Mouse (Mus musculus) 3T3-L1 (cell line): ENCODE measurements at regions not wholly inside any gene's neighbourhood (a gene's known extent, or its start where the extent isn't known, plus 50 kb on each side); places are given as distances from the start of the nearest gene placed in this dataset.
A peak's percentile ranks its signal among the peaks of the same experiment; 100 is the strongest.

Experiments used
- DNase-seq: peaks from one replicate; pipeline ENCODE4 v3.0.0-alpha.2; 2015; ENCODE audit warnings: low read depth, low spot score

DNA sequence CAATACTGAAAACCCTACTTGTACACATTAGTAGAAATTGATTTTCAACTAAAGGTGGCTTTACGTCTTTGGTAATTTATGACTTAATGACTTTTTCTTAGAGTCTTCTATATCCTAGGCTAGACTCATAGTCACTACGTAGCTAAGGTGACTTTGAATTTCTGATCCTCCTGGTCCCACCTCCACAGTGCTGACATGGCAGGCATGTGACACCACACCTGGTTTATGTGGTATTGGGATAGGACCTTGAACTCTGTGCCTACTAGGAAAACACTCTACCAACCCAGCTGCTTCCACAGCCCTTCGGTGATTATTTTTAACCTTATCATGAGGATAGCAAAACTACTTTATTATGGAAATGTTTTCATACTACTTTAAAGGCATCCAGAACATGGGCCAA, 51.5 kb upstream of the D7Ertd443e start:
- DNase-seq: no peak

DNA sequence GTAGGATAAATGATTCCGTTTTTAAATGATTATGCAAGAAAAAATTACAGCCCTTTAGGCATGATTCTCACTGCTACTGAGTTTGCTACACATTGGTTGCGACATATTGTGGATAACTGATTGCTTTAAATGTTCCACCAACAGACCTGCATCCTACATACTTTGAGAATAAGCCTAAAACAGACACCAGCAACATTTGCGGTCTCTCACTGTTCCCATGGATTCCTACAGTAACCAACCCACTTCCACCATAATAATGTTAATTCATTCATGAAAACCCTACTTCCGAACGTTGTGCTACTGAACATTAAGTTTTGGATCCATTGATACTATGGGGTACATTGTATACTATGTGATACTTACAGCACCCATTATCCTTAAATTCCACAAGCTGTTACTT, 53.8 kb upstream of the D7Ertd443e start:
- DNase-seq: no peak

DNA sequence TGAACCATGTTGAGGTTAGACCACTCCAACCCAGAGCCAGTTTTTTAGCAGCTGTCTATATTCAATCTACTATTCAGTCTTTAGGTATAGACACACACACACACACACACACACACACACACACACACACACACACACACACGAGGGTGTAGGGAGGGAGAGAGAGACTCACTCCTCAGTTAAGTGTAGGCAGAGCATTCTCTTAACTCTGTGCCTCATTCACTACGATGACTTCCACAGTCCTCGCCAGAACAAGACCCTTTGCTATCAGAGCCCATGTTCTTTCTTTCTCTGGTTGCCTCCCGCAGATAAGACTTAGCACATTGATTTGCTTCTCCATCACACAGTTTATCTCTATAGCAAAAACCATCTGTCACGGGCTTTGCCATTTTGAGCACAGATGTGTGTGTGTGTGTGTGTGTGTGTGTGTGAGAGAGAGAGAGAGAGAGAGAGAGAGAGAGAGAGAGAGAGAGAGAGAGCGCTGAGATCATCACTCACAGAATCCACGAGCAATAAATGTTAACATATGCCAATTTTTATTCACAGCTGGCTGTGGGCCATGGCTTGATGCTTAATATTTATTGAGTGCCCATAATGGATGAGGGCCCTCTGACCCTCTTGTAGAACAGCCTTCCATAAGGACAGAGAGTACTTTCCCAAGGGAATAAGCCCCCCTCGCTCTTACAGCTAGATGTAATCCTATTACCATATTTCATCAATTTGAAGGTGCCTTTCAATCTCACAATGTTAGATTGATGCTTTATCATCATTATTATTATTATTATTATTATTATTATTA, 59.7 kb upstream of the D7Ertd443e start:
- DNase-seq: no peak

DNA sequence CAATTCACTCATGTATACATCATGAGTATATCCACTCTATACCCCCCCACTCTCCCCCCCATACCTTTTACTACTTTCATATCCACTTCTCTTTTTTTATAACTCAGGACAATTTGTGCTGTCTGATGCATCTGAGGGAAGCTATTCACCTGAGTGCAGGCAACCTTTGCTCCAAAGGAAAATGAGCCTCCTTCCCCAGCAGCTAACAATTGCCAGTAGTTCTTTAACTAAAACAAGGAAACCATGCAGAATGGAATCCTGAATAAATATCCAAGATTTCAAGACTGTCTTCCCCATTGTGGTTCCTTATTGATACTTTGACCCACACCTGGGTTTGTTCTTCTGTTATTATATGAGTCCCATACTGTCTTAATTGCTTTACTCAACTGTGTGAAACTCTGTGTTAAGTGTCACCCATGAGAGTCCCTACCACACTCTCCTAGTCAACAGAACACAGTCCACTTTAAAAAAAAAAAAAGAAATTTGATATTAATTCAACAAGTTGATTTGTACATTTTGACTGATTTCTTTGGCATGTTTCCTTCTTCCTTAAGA, 62.3 kb upstream of the D7Ertd443e start:
- no peak for DNase-seq

DNA sequence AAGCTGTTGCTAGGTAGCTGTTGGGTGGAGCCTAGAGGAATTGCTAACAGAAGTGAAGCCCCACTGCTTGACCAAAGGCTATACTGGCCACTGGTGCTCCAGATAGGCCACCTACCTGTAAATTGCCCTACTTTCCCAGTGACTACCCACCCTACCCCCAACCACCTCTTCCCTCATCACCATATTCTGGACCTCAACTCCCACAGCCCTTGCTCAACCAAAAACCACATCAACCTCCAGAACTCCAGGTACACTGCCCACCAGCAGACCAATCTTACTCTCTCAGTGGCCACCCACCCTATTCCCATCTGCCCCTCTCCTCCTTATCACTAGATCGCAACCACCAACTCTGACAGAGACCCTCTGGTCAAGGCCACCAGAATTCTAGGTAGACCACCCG, 63.4 kb upstream of the D7Ertd443e start:
- no peak for DNase-seq

DNA sequence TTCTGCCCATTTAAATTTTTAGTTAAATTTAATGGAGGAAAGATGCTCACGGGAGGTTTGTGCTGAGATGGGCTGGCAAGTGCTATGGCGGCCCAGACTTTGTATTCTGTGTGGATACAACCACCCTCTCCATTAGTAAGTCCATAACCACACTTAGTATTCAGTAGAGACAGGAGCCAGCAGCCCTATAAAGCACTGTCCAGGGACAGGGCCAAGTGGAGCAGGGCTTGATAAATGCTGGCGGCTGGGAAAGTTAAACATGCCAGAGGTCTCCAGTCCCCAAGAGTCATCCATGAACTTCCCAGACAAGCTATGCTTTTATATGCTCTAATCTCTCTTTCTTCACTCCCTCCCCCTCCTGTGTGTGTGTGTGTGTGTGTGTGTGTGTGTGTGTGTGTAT, 77.2 kb upstream of the D7Ertd443e start:
- no peak for DNase-seq

DNA sequence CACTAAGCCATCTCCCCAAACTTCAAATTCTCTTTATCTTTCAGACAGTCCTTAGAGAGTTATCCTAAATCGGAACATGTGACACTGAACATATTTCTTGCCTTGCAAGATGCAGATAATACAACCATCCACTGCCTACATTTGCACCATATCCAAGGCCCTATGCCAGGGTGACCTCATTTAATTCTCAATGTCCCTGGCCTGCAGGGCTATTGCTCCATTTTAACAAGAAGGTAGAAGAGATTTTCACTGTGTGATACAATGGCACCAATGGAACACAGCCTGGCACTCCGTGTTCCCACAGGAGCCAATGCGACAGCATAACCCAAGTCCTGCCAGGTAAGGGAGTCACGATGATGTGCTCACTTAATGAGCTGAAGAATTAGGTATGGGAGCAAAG, 77.9 kb upstream of the D7Ertd443e start:
- no peak for DNase-seq

DNA sequence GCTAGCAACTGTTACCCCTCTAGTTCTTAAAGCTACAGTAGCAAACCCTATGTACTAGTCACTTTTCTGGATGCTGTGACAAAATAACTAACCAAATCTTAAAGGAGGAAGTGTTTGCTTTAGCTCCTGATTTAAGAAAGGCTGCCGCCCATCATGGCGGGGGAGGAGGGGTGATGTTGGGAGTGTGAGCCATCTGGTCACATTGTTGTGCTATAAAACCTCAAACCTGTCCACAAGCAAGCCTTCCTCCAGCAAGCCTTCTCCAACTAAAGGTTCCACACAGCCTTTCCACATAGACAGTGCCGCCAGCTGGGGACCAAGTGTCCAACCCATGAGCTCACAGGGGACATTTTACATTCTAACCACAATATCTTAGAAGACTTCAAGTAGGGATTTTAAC, 81.8 kb upstream of the D7Ertd443e start:
- DNase-seq: no peak

DNA sequence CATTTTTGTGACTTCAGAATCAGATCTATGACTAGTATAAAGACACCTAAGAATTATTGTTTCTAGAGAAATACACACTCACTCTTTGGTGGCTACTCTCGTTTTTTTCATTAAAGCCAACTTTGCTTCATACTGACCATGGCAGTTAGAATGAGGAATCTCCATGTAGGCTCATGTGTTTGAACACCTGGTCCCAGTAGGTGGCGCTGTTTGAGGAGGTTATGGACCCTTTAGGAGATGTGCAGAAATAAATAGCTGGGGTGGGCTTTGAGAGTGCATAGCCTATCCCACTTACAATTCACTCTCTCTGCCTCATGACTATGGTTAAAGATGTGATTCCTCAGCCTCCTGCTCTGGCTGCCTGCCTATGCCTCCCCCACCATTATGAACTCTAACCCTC, 85.8 kb upstream of the D7Ertd443e start:
- peak; percentile 40 for DNase-seq

DNA sequence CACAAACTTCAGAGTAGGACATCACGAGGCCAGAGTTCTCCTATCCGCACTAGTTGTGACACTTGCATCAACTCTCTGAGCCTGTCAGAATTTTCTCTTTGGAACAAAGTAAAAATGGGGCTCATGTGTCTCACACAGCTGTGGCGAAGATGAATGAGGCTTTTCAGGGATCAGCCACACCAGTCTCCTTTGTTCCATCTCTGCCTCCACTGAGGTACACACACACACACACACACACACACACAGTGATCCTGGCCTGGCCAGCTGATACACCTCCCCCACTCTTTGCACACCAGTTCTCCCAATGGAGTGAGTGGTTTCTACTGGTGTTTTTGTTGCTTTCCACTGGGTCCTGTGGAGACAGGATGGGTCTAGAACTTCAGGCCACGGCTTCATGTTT, 105.9 kb upstream of the D7Ertd443e start:
- no peak for DNase-seq

DNA sequence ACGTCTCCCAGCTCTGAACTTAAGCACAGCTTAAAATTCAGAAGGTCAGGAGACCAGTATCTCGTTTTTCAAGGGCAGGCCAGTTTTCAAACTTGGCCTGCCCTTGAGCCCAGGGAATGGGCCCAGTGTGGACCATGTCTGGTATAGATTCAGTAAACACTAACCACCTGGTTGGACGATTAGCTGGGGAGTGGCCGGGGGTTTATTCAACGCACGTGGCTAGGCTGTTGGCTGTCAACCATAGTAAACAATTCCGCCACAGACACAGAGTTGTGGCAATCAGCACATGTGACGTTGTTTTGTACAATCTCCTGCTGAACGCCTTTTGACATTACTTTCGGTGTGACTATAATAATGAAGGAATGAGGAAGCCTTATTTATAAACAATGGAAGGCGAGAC, 111.8 kb upstream of the D7Ertd443e start:
- DNase-seq: no peak

DNA sequence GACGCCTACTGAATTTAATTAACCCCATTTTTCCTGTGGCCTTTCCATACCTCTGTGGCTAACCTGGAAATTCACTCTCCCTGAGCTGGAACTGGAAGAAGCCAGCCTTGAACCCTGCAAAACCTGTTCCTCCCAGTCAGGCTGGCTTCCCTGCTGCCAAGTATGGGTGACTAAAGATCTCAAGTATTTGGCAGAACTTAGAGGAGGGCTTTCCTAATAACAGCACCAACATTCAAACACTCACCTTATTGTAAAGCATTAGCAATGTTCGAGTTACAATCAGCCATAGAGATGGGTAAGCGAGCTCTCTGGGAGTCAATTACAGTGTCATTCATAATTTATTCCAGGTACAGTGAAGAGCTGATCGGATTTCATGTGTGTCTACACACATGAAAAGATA, 112.4 kb upstream of the D7Ertd443e start:
- peak; percentile 3 for DNase-seq

DNA sequence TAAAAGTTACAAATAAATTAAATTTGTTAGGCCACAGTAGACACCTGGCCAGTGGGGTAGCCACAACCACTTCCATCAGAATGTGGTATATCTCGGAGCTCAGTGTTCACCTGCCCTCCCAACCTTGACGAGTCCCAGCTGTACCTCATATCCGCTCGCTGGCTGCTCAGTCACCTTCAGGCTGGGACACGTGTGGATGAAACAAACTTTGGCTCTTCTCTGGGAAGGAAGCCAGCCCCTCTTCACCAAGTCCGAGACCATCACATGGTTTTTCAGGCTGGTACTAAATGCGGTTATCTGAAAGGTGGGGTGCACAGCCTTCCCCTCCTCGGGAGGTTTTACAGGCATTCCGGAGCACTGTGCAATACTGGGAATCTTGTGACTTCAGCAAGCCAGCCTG, 113.3 kb upstream of the D7Ertd443e start:
- no peak for DNase-seq

DNA sequence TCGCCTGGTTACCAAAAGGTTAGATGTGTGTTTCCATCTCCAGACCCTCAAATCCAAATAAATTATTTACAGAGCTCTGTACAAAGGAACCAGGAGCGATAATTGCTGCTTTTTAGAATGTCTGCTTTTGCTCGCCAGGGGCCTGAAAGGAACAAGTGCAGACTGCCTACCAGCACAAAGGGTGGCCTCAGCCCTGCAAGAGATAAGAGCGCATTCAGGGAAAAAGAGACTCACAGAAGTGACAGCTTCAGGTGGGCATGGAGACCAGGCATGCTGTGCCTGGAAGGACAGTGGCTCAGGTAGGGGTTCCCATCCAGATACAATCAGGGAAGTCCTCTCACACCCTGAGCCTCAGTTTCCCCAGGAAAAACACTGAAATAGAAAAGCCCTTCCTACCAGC, 114.0 kb upstream of the D7Ertd443e start:
- DNase-seq: no peak

DNA sequence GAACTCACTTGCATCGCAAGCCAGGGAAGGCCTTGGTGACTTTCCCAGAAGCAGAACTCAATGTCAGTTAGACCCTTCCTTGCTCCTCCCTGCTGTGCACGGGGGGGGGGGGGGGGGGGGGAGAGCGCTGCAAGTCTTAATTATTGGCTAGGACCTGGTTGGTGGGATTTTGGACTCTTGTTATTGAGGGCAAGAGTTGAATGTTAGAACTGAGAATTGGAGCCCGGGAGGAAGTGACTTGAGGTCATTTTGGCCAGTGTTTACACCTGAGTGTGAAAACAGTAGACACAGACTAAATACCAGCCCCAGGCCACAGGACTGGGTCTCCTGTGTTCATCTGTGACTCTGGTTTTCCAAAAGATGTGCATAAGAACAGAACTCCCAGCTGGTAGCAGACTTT, 114.7 kb upstream of the D7Ertd443e start:
- no peak for DNase-seq

DNA sequence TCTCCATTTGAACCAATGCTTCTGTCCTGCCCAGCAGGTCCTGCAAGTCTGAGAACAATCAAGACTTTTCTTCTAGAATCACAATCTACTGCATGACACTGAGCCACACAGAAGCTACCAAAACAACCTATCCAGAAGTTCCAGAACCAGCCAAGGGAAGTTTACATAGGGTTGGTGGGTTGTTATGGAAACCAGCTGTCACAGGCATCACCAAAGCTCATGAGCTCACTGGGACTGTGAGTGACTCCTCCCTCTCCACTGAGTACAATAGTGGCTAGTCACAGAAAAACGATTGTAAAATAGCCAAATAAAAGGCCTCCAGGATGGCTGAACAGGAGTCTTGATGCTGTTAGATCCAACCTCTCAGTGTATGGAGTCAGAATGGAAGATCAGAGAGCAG, 115.6 kb upstream of the D7Ertd443e start:
- peak; percentile 7 for DNase-seq

DNA sequence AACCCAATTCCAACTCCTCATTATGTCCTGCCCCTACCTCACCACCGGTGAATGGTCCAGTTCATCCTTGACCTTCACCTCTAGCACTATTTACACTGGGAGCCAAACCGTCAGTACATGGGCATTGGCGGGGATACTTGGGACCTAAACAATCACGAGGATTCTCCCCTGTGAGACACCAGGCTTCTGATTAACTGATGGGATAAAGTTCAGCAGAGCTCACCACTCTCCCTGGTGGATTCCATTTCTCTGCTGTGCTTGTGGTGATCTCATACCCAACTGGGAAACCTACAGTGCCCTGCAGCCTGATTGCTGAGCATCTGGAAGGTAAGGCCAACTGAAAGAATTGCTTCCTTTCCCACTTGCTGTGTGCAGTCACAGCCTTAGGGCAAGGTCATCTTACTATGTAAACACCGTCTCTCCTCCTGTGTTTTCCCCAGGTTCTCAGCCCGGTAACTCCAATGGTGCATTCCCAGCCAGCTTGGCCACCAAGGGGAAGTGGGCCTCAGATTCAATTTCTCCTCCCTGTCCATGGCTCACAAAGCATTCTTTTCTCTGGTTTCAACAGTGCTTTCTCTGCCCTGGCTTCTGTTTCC, 125.0 kb upstream of the D7Ertd443e start:
- no peak for DNase-seq

DNA sequence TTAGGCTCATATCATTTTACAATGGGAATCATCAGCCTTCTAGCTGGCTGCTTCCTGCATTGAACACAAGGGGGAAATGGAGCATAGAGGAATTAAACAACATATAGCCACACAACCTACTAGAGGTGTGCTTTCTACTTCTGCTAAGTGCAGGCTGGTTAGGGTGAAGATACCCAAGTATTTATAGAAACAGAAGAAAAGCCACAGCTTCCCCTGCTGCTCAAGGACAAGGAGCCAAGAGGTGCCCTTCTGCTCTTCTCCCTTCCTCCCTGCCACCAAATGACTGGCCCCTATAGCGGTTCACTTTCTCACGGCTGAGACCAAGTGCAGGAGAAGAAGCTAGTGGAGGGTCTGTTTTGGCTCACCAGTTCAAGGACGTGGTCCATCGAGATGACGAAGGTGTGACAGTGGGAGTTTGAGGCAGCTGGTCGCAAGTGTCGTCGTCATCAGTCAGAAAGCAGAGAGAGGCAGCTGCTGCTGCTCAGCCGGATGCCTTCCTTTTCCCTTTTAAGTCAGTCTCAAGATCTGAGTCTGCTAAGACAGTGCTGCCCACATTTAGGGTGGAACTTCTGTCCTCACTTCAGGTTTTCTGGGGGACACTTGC, 134.0 kb upstream of the D7Ertd443e start:
- DNase-seq: no peak

DNA sequence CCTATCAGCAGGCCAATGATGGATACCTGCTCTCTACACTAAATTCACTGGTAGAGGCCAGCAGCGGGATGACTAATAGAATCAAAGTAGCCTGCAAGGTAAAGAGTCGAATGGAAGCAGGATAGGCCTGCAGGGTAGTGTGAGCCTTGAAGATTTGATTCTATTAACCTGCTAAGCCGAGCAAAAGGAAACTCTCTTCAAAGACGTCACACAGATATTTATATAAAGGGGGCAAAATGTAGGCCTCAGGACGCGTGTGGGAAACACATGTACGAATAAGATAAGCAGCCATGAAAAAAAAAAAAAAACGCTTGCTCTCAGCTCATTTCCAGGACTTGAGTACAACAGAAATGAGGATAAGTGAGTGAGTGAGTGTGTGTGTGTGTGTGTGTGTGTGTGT, 138.4 kb upstream of the D7Ertd443e start:
- no peak for DNase-seq

DNA sequence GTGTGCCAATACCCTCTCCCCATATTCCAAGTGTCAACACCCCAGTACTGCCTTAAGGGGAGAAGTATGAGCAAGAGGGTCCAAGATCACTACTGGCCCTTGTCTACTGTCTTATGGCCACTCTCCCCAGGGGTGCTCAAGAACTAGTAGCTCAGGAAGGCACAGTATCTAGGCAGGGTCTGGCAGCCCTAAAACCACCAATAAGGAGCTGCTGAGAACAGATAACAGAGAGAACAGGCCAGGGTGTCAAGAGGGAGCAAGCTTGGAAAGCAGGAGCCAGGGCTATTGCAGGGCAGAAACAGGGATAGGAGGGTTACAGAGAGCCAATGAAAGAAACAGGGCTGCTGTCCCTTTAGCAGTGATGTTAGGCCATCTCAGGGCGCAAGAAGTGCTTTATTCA, 139.6 kb upstream of the D7Ertd443e start:
- no peak for DNase-seq

DNA sequence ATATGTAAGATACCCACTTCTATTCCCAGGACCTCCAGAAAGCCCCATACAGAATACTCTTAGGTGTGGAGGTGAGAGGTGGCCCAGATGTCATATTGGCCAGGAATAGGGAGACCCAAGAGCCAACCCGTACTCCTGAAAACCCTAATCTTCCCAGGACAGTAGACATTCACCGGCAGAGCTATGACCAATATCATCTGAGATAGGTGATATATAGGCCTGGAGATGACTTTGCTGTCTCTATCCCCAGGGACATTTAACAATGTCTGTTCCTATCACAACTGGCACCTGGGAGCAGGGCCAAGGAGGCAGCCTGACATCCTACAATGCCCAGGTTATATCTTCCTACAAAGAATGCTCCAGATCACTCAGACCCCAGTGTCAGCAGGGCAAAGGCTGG, 140.0 kb upstream of the D7Ertd443e start:
- DNase-seq: no peak

DNA sequence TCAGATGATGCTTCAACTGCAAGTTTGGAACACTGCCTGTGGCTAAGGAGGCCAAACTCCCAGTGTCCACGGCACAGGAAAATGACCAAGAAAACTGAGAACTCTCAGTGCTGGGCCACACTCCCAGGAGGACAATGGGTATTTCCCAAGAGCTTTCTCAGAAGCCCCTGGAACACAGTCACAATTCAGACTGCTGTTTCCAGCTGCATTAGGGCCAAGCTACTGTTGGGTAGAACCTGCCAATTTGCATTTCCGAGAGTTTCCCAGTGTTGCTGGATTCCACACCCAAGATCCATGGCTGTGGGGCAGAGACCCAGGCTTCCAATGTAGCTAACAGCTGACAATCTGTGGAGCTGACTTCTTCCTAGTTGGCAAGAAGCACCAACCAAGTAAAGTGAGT, 141.9 kb upstream of the D7Ertd443e start:
- DNase-seq: peak; percentile 9

DNA sequence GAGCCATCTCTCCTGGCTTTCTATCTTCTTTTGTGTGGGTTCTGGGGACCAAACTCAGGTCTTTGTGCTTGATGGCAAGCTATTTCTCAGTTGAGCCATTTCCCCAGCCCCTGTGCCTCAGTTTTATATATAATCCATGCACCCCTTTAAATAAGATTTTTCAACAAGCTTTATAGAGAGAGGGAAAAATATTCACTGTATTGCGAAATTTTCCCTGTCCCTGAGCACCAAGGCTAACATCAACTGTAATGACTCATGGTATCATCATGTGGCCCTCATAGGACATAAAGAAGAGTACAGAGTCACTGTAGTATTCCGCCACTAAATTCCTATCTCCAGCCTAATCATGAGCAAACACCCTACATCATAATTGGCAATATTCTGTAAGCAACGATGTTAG, 142.4 kb upstream of the Dock1 start:
- peak; percentile 41 for DNase-seq
